Mouse (Mus musculus) myocyte (in vitro differentiated cells): ENCODE data around the gene C1qb.

Experiments used
- MYOG ChIP-seq, 3 experiments: IDR thresholded peaks; one replicate each; pipeline ENCODE4 v1.6.1; 2011; ENCODE audit warnings: control low read depth in 2 of 3, low read depth in 2 of 3, mild to moderate bottlenecking in 2 of 3; ENCODE audit not compliant: insufficient read length in 2 of 3, control insufficient read depth in 1 of 3, insufficient read depth in 1 of 3
- POLR2A ChIP-seq: IDR thresholded peaks from one replicate; pipeline ENCODE4 v1.6.1; 2011; ENCODE audit warnings: low read depth, mild to moderate bottlenecking, control low read depth, moderate library complexity; ENCODE audit not compliant: insufficient read length
- POLR2AphosphoS2 ChIP-seq: IDR thresholded peaks from one replicate; pipeline ENCODE4 v1.6.1; 2011; ENCODE audit warnings: low read depth, control low read depth; ENCODE audit not compliant: insufficient read length
- REST ChIP-seq: IDR thresholded peaks from one replicate; pipeline ENCODE4 v1.6.1; 2011; ENCODE audit warnings: mild to moderate bottlenecking, control low read depth, moderate library complexity; ENCODE audit not compliant: insufficient read depth, insufficient read length
- TCF12 ChIP-seq: IDR thresholded peaks from one replicate; pipeline ENCODE4 v1.6.1; 2011; ENCODE audit warnings: mild to moderate bottlenecking, control low read depth; ENCODE audit not compliant: poor library complexity, insufficient read depth, severe bottlenecking
- USF1 ChIP-seq: IDR thresholded peaks from one replicate; pipeline ENCODE4 v1.6.1; 2011; ENCODE audit warnings: low read depth, mild to moderate bottlenecking, control low read depth, moderate library complexity

DNA sequence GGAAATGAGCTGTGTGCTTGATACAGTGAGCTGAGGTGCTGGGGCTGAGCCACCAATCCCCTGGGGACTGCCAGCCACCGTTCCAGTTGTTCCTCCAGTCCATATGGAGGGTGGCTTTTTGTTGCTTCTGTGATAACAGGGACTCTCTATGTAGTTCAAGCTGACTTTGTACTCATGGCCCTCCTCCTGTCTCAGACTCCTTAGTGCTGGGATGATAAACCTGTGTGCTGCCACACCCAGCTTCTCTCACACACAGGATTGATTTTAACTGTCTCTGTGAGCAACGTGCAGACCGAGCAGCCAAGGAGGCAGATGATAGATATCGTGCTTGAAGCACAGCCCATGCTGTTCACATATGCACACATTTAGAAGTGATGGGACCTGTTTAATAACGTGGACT, 33.9 kb downstream of the C1qb start:
- TF ChIP-seq POLR2A (no peak), REST (no peak), POLR2AphosphoS2 (no peak), TCF12 (no peak), MYOG (IDR thresholded peaks at IDR 0.05; ENCODE audit: control insufficient read depth in 1 of 3, insufficient read depth in 1 of 3, insufficient read length in 2 of 3, low read depth in 2 of 3) (no peak), USF1 (no peak)
